Mouse (Mus musculus): ENCODE results near the gene Rc3h2.

DNA sequence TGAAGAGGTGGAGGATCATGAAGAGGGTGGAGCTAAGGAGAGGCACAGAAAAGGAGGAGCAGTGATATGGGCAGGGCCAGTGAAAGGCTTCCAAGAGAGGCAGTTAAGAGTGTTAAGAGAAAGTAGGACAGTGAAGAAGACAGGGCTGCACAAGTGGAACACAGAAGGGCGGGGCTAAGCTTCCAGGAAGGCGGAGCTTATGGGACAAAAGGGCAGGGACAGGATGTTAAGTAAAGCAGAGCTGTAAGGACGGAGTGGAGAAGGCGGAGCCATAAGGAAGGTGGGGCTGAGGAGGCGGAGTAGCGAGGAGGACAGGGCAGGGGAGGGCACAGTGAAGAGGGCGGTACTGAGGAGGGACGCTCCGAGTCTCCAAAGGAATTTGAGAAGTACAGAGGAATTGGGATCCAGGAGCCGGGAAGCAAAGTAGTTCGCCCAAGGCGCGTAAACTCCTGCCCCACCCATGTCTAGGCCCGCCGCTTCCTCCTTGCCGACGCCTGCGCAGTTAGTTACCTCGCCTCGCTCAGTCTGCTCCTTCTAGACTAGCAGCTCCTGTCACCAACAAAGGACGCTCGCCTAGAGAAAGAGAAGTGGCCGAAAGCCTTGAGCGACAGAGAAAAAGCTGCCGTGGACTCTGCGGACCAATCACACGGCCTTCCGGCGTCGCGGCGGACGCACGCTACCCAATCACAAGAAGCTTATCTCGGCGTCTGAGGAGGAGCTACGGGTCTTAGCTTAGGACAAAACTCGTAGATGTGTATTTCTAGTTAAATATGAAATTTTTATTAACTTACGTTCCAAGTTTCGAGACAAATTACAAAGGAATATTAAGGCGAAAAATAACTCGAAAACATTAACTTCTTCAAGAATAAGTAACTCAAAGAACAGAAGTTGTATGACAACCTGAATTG is 63.8 kb downstream of the Rc3h2 start, which contains the start of gene Pdcl:
- peak; percentile 74 for TF ChIP-seq POLR2AphosphoS2 (IDR thresholded peaks at IDR 0.05; ENCODE audit: insufficient read length, low read depth)
- TF ChIP-seq CEBPB (IDR thresholded peaks at IDR 0.05; ENCODE audit: insufficient read depth, poor library complexity, severe bottlenecking) = no peak
- no peak for TF ChIP-seq E2F4 (IDR thresholded peaks at IDR 0.05; ENCODE audit: insufficient read depth)
- TF ChIP-seq MAX (IDR thresholded peaks at IDR 0.05; ENCODE audit: low read depth) = no peak
- no peak for TF ChIP-seq REST (IDR thresholded peaks at IDR 0.05; ENCODE audit: insufficient read depth, insufficient read length)
- peak; percentile 79 for TF ChIP-seq POLR2A (IDR thresholded peaks at IDR 0.05; ENCODE audit: insufficient read length, low read depth)
- no peak for TF ChIP-seq MYOG (IDR thresholded peaks at IDR 0.05; ENCODE audit: control insufficient read depth in 1 of 3, insufficient read depth in 1 of 3, insufficient read length in 2 of 3, low read depth in 2 of 3)

Measured in myocyte (in vitro differentiated cells).